Comparison of ENCODE assay signal across 15 mouse cellular contexts in the genomic region with DNA sequence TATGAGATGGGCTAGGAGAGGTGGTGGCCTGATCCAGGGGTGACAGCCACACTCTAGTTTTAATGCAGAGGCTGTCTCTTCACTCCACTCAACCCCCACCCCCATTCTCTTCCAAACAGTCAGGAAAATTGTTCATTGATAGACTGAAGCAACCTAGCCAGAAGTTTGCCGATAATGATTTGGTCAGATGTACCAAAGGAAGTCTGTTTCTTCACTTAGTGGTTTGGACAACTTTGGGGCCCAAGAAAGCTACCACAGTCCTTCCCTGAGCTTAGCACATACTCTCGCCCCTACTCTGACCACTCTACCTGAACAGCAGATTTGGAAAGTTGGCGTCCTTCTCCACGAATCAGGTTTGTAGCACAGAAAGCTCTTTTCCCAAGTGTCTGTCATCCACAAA.
"Had no signal": no experiment of that assay in that cellular context is flagged by ENCODE, and none has a peak within 500 bp of the region (broad histone marks: within the 10 kb centered on the region; RNA-seq: fewer than 3 reads in every experiment).

No protein-coding gene starts in this region.

- H3K4me1 ChIP-seq: kidney, embryonic 15.5 days; limb, embryonic 12.5 days; limb, embryonic 15.5 days had no signal

- ATAC-seq: liver, postnatal 0 days; lung, postnatal 0 days had no signal

- DNase-seq: kidney, adult 2 months; kidney, postnatal 10 days; kidney, postnatal 4 days; layer of hippocampus, postnatal 36 days; liver, postnatal 0 days; lung, embryonic 14.5 days; midbrain, embryonic 14.5 days; thymus, adult 18-20 months; thymus, postnatal 36 days had no signal

- H3K4me3 ChIP-seq: kidney, embryonic 15.5 days; left cerebral cortex, adult 2 months; limb, embryonic 12.5 days; limb, embryonic 15.5 days had no signal

- H3K27ac ChIP-seq: kidney, embryonic 15.5 days; limb, embryonic 12.5 days; limb, embryonic 15.5 days; liver, embryonic 14.5 days had no signal
